ENCODE assay signal across 21 mouse cellular contexts in the genomic region with DNA sequence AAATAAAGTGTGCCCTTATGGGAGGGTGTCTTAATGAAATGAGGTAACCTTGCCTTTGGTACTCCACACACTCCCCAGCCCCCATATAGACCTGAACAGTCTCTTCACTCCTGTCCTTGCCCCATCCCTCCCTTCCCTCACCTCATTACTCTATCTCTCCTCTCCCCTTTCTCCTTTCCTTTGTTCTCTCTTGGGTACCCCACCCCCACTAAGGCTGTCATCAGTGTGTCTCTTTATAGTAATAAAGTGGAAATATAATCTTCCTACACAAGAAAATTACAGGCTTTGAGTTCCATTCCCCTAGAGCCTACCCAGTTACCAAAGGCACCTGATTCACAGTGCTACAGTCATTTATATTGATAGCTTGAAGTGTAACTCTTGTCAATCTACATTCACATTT.
A peak's percentile ranks its signal among the peaks of the same experiment; 100 is the strongest.
DNase-seq lines count a peak whose midpoint lies in the region; ATAC-seq and TF ChIP-seq lines count a peak whose summit lies in the region.
"Had no signal": no experiment of that assay in that cellular context is flagged by ENCODE, and none has a peak within 500 bp of the region (broad histone marks: within the 10 kb centered on the region; RNA-seq: fewer than 3 reads in every experiment).

No protein-coding gene starts in this region.

- H3K27ac ChIP-seq in forebrain, embryonic 15.5 days (replicated peaks) = no peak overlapping the region
- H3K27ac ChIP-seq in forebrain, embryonic 14.5 days (ENCODE audit: low read depth, low read length) = no peak overlapping the region
- H3K27ac ChIP-seq in forebrain, postnatal 0 days (ENCODE audit: low read depth, low read length) = no peak overlapping the region
- no peak overlapping the region for H3K27ac ChIP-seq in forebrain, embryonic 12.5 days
- H3K27ac ChIP-seq in hindbrain, postnatal 0 days = no peak overlapping the region
- no peak overlapping the region for H3K27ac ChIP-seq in hindbrain, embryonic 16.5 days (ENCODE audit: low read depth, low read length)
- no peak overlapping the region for H3K27ac ChIP-seq in neural tube, embryonic 13.5 days (replicated peaks)
- H3K27ac ChIP-seq in neural tube, embryonic 15.5 days (replicated peaks) = no peak overlapping the region
- H3K27ac ChIP-seq: embryonic facial prominence, embryonic 12.5 days; embryonic facial prominence, embryonic 15.5 days had no signal

- DNase-seq in forebrain, embryonic 14.5 days (ENCODE audit: low spot score) = no peak
- DNase-seq in forebrain, postnatal 0 days = no peak
- DNase-seq in hindbrain, postnatal 0 days (ENCODE audit: low spot score) = no peak
- DNase-seq: adrenal gland, adult 2 months; adrenal gland, postnatal 10 days; adrenal gland, postnatal 25 days; cerebellum, adult 11 months; cerebellum, adult 18-20 months; cerebellum, adult 8-10 months; cerebellum, adult 9-11 months; cerebellum, postnatal 14 days; cerebellum, postnatal 36 days; embryo, embryonic 11 days had no signal

- no peak overlapping the region for H3K4me3 ChIP-seq in forebrain, embryonic 15.5 days
- H3K4me3 ChIP-seq in forebrain, embryonic 14.5 days (ENCODE audit: low read depth, low read length) = no peak overlapping the region
- no peak overlapping the region for H3K4me3 ChIP-seq in forebrain, postnatal 0 days (ENCODE audit: low read depth, low read length)
- no peak overlapping the region for H3K4me3 ChIP-seq in forebrain, embryonic 12.5 days (replicated peaks)
- no peak overlapping the region for H3K4me3 ChIP-seq in hindbrain, postnatal 0 days (ENCODE audit: low read length)
- H3K4me3 ChIP-seq in hindbrain, embryonic 16.5 days (ENCODE audit: low read length) = no peak overlapping the region
- no peak overlapping the region for H3K4me3 ChIP-seq in neural tube, embryonic 13.5 days
- H3K4me3 ChIP-seq in neural tube, embryonic 15.5 days (replicated peaks) = no peak overlapping the region
- H3K4me3 ChIP-seq: embryonic facial prominence, embryonic 12.5 days; embryonic facial prominence, embryonic 15.5 days; erythroblast, embryonic 14.5 days had no signal

- no peak overlapping the region for H3K9ac ChIP-seq in forebrain, embryonic 15.5 days (replicated peaks)
- H3K9ac ChIP-seq in forebrain, embryonic 14.5 days (ENCODE audit: low read length) = no peak overlapping the region
- H3K9ac ChIP-seq in forebrain, postnatal 0 days = no peak overlapping the region
- no peak overlapping the region for H3K9ac ChIP-seq in forebrain, embryonic 12.5 days
- no peak overlapping the region for H3K9ac ChIP-seq in hindbrain, postnatal 0 days (replicated peaks; ENCODE audit: low read length)
- H3K9ac ChIP-seq in hindbrain, embryonic 16.5 days (ENCODE audit: low read depth, low read length) = no peak overlapping the region
- H3K9ac ChIP-seq in neural tube, embryonic 13.5 days = no peak overlapping the region
- no peak overlapping the region for H3K9ac ChIP-seq in neural tube, embryonic 15.5 days (replicated peaks)
- H3K9ac ChIP-seq: embryonic facial prominence, embryonic 12.5 days; embryonic facial prominence, embryonic 15.5 days had no signal

- no peaks in the 10 kb centered on the region for H3K9me3 ChIP-seq in forebrain, embryonic 15.5 days
- no peaks in the 10 kb centered on the region for H3K9me3 ChIP-seq in forebrain, embryonic 14.5 days (replicated peaks; ENCODE audit: control insufficient read depth, low read length)
- no peaks in the 10 kb centered on the region for H3K9me3 ChIP-seq in forebrain, postnatal 0 days (ENCODE audit: low read length)
- no peaks in the 10 kb centered on the region for H3K9me3 ChIP-seq in forebrain, embryonic 12.5 days
- no peaks in the 10 kb centered on the region for H3K9me3 ChIP-seq in hindbrain, postnatal 0 days (ENCODE audit: low read length)
- no peaks in the 10 kb centered on the region for H3K9me3 ChIP-seq in hindbrain, embryonic 16.5 days (ENCODE audit: control insufficient read depth, low read length)
- no peaks in the 10 kb centered on the region for H3K9me3 ChIP-seq in neural tube, embryonic 13.5 days
- H3K9me3 ChIP-seq in neural tube, embryonic 15.5 days (replicated peaks) = no peaks in the 10 kb centered on the region
- H3K9me3 ChIP-seq: embryonic facial prominence, embryonic 12.5 days; embryonic facial prominence, embryonic 15.5 days had no signal

- ATAC-seq in forebrain, embryonic 15.5 days (replicated peaks) = 0 out of 2 replicates have a peak, but pooled peaks have one; percentile 21
- ATAC-seq in forebrain, embryonic 14.5 days = no peak
- ATAC-seq in forebrain, postnatal 0 days = peak; percentile 51; the same call in 1 of the 2 replicates
- ATAC-seq in forebrain, embryonic 12.5 days (ENCODE audit: low FRiP score) = no peak
- ATAC-seq in hindbrain, postnatal 0 days = peak; percentile 53; the same call in 1 of the 2 replicates
- ATAC-seq in hindbrain, embryonic 16.5 days = no peak
- peak; percentile 57; the same call in 1 of the 2 replicates for ATAC-seq in neural tube, embryonic 13.5 days (ENCODE audit: low read depth)
- no peak for ATAC-seq in neural tube, embryonic 15.5 days (ENCODE audit: low FRiP score)

- no peaks in the 10 kb centered on the region for H3K4me1 ChIP-seq in forebrain, embryonic 15.5 days
- H3K4me1 ChIP-seq in forebrain, embryonic 14.5 days (ENCODE audit: control insufficient read depth, insufficient read depth, low read length) = peaks cover 3% of the 10 kb centered on the region; the same call in 1 of the 2 replicates
- peaks cover 8% of the 10 kb centered on the region; the same call in 1 of the 2 replicates for H3K4me1 ChIP-seq in forebrain, postnatal 0 days (ENCODE audit: insufficient read depth)
- H3K4me1 ChIP-seq in forebrain, embryonic 12.5 days = peaks cover 10% of the 10 kb centered on the region; the same call in 1 of the 2 replicates
- H3K4me1 ChIP-seq in hindbrain, postnatal 0 days (ENCODE audit: insufficient read depth, low read length) = no peaks in the 10 kb centered on the region
- no peaks in the 10 kb centered on the region for H3K4me1 ChIP-seq in hindbrain, embryonic 16.5 days (ENCODE audit: control insufficient read depth, insufficient read depth, low read depth, low read length)
- peaks cover 11% of the 10 kb centered on the region; the same call in 1 of the 2 replicates for H3K4me1 ChIP-seq in neural tube, embryonic 13.5 days (replicated peaks)
- no peaks in the 10 kb centered on the region for H3K4me1 ChIP-seq in neural tube, embryonic 15.5 days
- H3K4me1 ChIP-seq: embryonic facial prominence, embryonic 12.5 days; embryonic facial prominence, embryonic 15.5 days had no signal

- no peak overlapping the region for H3K4me2 ChIP-seq in forebrain, embryonic 15.5 days (replicated peaks)
- no peak overlapping the region for H3K4me2 ChIP-seq in forebrain, embryonic 14.5 days (ENCODE audit: low read length)
- H3K4me2 ChIP-seq in forebrain, postnatal 0 days (ENCODE audit: low read depth) = no peak overlapping the region
- no peak overlapping the region for H3K4me2 ChIP-seq in forebrain, embryonic 12.5 days
- H3K4me2 ChIP-seq in hindbrain, postnatal 0 days (ENCODE audit: low read depth, low read length) = no peak overlapping the region
- H3K4me2 ChIP-seq in hindbrain, embryonic 16.5 days (ENCODE audit: low read length) = no peak overlapping the region
- H3K4me2 ChIP-seq in neural tube, embryonic 13.5 days = no peak overlapping the region
- H3K4me2 ChIP-seq in neural tube, embryonic 15.5 days = no peak overlapping the region
- H3K4me2 ChIP-seq: embryonic facial prominence, embryonic 12.5 days; embryonic facial prominence, embryonic 15.5 days had no signal

- H3K27me3 ChIP-seq in forebrain, embryonic 15.5 days = no peaks in the 10 kb centered on the region
- no peaks in the 10 kb centered on the region for H3K27me3 ChIP-seq in forebrain, embryonic 14.5 days (replicated peaks; ENCODE audit: control insufficient read depth, insufficient read depth, low read length)
- no peaks in the 10 kb centered on the region for H3K27me3 ChIP-seq in forebrain, postnatal 0 days (ENCODE audit: insufficient read depth, low read length)
- no peaks in the 10 kb centered on the region for H3K27me3 ChIP-seq in forebrain, embryonic 12.5 days
- H3K27me3 ChIP-seq in hindbrain, postnatal 0 days (ENCODE audit: insufficient read depth, low read length) = no peaks in the 10 kb centered on the region
- H3K27me3 ChIP-seq in hindbrain, embryonic 16.5 days (replicated peaks; ENCODE audit: control insufficient read depth, insufficient read depth, low read length) = no peaks in the 10 kb centered on the region
- H3K27me3 ChIP-seq in neural tube, embryonic 13.5 days = no peaks in the 10 kb centered on the region
- no peaks in the 10 kb centered on the region for H3K27me3 ChIP-seq in neural tube, embryonic 15.5 days (replicated peaks)
- H3K27me3 ChIP-seq: embryonic facial prominence, embryonic 12.5 days; embryonic facial prominence, embryonic 15.5 days had no signal

- TF ChIP-seq CTCF in forebrain, postnatal 0 days (IDR thresholded peaks at IDR 0.05; ENCODE audit: low read depth) = no peak
- no peak for TF ChIP-seq CTCF in hindbrain, postnatal 0 days (IDR thresholded peaks at IDR 0.05; ENCODE audit: low read depth)

- no peaks in the 10 kb centered on the region for H3K36me3 ChIP-seq in forebrain, embryonic 15.5 days
- no peaks in the 10 kb centered on the region for H3K36me3 ChIP-seq in forebrain, embryonic 14.5 days (ENCODE audit: control insufficient read depth, insufficient read depth, low read length)
- H3K36me3 ChIP-seq in forebrain, postnatal 0 days (ENCODE audit: insufficient read depth) = no peaks in the 10 kb centered on the region
- H3K36me3 ChIP-seq in forebrain, embryonic 12.5 days (replicated peaks) = no peaks in the 10 kb centered on the region
- H3K36me3 ChIP-seq in hindbrain, postnatal 0 days (ENCODE audit: insufficient read depth, low read length) = no peaks in the 10 kb centered on the region
- no peaks in the 10 kb centered on the region for H3K36me3 ChIP-seq in hindbrain, embryonic 16.5 days (ENCODE audit: control insufficient read depth, insufficient read depth, low read length)
- no peaks in the 10 kb centered on the region for H3K36me3 ChIP-seq in neural tube, embryonic 13.5 days
- no peaks in the 10 kb centered on the region for H3K36me3 ChIP-seq in neural tube, embryonic 15.5 days
- H3K36me3 ChIP-seq: embryonic facial prominence, embryonic 12.5 days; embryonic facial prominence, embryonic 15.5 days had no signal

Comparison
In these comparisons a context has a peak if more than half of its experiments do, and no peak if none do; other contexts are left out.
1. ATAC-seq: peak in forebrain, embryonic 15.5 days (single experiment), forebrain, postnatal 0 days (single experiment), hindbrain, postnatal 0 days (single experiment) and neural tube, embryonic 13.5 days (single experiment); none in forebrain, embryonic 14.5 days (single experiment), forebrain, embryonic 12.5 days (single experiment), hindbrain, embryonic 16.5 days (single experiment) and neural tube, embryonic 15.5 days (single experiment).